Mouse (Mus musculus): ENCODE results near the gene Timm13.

Gene Timm13

DNA sequence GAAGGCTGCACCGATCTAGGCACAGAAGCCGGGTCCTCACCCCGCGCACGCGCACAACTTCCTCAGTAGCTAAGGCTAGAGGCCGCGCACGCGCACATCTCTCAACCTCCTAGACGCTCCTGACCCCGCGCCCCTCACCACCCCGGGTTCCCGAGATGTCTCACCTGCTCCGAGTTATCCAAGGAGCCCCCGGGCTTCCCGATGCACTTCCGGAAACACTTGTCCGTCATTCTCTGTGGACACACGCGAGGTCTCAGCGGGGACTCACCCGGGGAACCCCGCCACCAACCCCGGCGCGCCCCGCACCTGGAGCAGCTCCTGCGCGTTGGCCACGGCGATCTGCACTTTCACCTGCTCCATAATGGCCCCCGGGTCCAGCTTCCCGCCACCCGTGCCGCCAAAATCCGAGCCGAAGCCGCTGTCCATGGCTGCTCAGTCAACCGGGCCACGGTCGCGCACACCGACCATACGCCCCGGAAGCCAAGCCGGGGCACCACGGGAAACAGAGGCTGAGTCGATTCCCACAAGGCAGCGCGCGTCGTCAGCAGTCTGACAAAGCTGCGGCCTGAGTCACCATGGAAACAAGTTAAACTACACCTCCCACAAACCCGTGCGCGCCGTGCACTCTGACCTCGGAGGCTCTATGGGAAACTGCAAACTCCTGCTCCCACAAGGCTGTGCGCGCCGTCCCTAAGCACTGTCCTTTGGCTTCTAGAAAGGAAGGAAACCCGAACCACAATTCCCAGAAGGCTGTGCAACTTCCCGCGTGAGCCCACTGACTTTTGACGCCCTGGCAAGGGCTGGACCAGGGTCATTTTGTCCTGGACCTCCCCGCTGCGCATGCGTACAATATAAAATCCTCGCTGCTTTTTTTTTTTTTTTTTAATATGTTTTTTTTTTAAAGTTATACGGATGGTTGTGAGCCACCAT lies at the start of gene Timm13:
TSS of gene Timm13 (minus strand) at position 652 of the 930 bp plus-strand sequence.
- peak; percentile 90 to 96 for DNase-seq (ENCODE audit: low spot score in 2 of 2)

DNA sequence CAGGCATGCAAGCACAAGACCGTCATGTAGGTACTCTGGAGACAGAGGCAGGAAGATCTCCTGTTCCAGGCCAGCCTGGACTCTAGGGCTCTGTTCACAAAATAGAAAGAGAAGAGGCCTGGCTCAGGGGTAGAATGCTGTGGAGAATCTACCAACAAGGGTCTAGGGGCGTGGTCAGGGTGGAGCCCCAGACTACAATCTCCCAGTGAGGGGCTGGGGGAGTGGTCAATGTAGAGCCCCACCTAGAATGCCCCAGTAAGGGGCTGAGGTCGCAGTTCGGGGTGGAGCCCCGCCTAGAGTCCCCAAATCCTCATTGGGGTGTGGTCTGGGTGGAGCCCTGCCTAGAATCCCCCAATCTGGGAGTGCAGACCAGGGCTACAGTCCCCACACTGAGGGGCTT lies 49.5 kb upstream of the Timm13 start:
- DNase-seq (ENCODE audit: low spot score in 2 of 2): no peak

DNA sequence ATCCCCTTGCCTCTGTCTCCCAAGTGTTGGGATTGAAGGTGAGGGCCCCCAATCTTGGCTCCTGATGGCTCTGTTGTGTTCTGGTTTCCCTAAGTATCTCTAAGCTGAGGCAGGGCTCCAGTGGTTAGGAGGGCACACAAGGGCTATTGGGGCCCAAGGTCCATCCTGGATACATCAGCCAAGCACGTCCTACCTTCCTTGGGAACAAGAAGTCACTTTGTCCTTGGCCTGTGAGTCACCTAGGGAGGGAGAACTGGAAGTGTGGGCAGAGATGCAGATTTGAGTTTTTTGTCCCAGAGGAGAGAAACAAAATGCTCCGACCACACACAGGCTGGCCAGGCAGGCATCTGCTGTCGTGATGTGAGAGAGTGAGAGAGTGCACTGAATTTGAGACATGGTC lies 48.3 kb upstream of the Timm13 start:
- no peak for DNase-seq (ENCODE audit: low spot score in 2 of 2)

DNA sequence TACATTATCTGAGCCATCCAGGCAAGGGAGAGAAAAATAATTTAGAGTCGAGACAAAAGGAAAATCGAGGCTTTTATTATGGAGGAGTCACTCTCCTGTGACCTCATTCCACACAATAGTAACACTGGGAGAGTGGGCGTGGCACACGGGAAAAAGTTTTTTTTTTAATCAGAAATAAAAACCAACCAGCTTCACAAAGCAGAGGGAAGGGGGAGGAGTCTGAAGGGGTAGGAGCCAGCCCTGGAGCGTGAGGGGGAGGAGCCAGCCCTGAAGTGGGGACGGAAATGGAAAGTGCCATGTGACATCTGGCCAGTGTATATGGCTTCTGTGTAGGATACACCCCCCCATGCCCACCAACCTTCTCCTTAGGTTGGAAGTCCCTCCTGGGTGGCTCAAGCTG lies 47.8 kb upstream of the Timm13 start:
- no peak for DNase-seq (ENCODE audit: low spot score in 2 of 2)

DNA sequence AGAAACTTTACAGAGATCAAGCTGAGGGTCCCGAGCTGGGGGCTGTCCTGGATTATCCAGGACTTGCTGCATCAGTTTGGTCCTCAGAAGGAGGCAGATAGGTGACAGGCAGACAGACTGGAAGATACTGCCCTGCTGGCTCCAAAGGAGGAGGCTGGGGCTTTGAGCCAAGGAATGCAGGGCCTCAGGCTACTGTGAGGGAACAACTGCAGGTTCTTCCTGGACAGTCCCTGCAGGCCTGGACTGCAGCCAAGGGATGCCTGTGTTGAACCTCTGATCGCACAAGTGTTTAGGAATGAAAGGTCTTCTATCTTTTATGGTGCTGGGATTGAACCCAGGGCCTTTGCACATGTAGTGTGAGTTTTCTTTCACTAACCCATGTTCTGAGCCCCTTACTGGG lies 47.0 kb upstream of the Timm13 start:
- DNase-seq (ENCODE audit: low spot score in 2 of 2): no peak

DNA sequence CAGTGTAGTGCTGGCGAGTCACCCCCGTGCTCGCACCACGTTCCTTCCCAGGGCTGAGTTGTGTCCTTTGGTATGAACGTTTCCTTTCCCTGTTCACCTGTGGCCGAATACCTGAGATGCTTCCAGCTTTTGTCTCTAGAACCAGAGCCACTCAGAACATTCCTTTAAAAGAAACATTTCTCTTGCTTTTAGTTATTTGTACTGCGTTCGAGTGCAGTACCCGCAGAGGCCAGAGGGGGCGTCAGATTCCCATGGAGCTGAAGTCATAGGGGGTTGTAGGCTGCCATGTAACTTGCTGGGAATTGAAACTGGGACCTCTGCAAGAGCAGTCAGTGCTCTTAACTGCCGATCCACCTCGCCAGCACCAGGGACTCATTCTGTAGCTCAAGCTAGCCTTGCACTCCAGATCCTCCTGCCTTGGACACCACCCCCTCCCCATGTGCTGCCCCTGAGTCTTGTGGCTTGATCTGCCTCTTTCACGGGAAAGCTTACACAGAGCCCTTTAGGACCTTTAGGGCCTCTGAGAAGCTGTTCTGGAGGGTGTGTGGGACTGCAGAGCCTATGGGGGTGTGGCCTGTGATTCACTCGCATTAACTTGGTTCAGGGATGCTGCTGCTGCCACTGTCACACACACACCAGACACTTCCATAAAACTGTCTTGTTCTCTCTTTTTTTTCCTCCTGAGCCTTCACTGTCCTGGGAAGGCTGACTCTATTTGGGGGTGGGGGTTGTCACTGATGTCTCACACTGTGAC lies 46.1 kb upstream of the Timm13 start:
- no peak for DNase-seq (ENCODE audit: low spot score in 2 of 2)

DNA sequence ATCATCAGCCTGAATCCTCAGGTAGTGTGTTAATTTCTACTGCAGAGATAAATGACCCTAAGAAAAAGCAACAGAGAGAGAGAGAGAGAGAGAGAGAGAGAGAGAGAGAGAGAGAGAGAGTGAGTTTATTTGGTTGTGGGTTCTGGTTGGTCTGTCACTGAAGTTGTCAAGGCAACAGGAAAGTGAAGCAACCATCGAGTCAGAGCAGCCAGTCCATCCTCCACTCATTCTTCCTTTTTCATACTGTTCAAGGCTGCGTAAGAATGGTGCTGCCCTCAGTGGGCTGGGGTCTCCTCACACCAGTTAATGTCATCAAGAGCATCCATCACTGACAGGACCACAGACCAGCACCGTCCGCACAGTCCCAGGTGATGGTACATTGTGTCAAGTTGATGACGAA lies 43.5 kb upstream of the Timm13 start:
- no peak for DNase-seq (ENCODE audit: low spot score in 2 of 2)

DNA sequence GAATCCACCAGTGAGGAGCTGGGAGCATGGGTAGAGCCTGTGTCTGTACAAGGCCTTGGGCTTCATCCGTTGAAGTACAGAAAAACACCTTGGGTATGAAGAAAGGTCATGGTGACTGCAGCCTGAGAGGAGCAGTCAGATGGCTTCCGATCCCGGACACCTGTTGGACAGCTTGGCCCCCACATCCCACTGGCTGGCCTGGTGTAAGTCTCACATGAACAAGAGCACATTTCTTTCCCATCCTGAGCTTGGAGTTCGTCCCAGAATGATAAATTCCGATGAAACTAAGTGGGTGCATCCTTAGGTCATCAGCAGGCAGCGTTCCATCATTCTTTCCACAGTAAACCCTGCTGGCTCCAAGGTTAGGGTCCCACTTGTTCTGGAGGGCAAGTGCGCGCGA lies 42.9 kb upstream of the Timm13 start:
- no peak for DNase-seq (ENCODE audit: low spot score in 2 of 2)

DNA sequence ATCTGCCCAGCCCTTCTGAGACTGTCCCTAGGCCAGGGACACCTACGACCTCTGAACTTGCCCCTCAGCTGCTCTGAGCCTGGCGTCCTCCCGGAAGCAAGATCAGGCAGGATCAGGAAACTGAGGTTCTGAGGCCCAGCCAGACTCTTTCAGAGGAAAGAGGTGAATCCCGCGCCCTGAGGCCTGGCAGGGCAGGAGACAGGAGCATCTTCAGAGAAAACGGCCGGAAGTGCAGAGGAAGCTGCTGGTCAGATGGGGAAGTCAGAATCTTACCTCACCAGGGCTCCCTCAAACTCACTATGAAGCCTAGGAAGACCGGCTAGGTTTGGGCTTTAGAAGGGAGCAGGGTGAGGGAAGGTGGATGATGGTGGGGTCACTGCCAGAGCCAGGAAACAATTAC lies 42.1 kb upstream of the Timm13 start:
- DNase-seq (ENCODE audit: low spot score in 2 of 2): no peak

DNA sequence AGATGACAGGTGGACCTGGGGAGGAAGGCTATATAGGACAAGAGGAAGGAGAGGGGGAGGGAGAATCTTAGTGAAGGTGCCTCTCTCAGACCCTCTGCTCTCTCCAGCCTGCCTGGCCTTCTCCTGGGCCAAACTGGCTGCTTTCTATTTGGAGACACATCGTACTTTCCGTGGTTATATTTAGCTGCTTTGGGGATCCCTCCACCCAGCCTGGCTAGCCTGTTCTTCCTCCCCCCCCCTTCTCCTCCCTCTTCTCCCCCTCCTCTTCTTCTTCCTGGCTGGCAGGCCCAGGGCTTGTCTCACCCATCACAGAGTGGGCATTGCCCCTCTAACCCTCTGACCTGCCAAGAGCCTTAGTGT lies 40.2 kb upstream of the Timm13 start:
- no peak for DNase-seq (ENCODE audit: low spot score in 2 of 2)

DNA sequence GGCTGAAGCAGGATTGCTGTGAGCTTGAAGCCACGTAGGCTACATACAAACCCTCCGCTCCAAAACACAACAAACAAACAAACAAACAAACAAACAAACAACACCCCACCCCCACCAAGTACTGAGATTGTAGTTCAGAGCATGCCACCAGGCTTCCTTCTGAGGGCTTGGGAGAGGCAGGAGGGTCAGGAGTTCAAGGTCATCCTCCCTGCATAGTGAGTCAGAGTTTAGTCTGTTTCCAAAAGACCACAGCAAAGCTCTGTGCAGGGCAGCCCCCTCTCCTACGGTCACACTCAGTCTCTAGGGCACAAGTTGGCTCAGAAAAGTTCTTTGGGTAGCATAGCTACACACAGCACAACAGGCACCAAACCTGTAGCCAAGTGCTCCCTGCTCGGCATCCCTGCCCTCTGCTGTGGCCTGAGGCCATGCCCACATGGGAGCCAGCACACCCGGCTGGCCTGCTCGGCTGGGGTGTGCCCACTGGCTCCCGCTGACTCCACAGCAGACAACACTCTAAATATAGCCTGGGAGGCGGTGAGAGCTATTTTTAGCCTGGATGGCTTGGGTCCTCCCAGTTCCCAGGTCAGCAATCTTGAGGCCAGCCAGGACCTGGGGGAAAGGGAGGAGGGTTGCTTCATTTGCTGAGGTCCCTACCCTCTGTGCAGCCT lies 39.7 kb upstream of the Timm13 start:
- DNase-seq (ENCODE audit: low spot score in 2 of 2): no peak

DNA sequence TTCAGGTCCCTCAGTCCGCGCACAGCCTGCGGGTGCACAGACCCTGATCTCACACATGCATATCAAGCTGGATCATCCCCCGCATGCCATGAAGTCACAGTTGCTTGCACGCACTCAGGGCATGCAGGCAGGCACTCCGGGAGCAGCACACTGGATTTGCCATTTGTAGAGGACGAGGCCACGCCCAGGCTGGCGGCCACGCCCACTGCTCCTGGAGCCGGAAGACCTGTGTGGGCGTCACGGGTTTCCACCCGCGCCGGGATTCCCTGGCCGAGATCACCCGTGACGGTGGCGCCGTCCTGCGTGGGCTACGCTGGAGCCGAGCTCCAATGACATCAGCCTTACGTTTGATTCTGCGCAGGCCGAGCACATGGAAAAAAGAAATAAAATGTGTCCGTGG lies 38.9 kb upstream of the Timm13 start:
- DNase-seq (ENCODE audit: low spot score in 2 of 2): peak in 1 of 2 experiments; percentile 57

DNA sequence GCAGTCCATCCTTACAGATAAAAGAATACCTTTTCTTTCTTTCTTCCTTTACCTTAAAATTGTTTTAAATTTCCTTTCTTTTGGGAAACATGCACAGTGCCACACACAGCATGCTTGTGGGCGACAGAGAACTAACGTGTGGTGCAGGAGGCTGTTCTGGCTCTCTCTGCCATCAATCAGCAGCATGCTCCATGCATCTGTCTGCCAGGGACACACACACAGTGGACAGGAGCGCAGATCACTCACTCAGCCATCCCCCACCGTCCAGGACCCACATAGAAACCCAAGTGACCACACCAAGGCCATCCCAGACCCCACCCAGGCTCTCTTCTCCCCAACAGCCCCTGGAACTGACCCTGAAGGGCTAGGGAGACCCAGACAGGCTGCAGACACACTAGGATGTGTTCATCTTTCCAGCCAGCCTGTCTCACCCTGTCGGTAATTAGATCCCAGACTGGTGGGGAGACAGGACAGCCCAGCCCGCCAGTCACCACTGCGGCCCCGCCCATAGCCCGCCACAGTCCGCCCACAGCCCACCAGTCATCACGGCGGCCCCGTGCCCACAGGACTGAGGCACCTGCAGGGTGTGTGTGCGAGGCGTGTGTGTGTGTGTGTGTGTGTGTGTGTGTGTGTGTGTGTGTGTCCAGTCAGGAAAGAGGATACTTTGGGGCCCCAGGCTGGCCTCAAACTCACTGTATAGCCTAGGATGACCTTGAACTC lies 38.2 kb upstream of the Timm13 start:
- no peak for DNase-seq (ENCODE audit: low spot score in 2 of 2)

DNA sequence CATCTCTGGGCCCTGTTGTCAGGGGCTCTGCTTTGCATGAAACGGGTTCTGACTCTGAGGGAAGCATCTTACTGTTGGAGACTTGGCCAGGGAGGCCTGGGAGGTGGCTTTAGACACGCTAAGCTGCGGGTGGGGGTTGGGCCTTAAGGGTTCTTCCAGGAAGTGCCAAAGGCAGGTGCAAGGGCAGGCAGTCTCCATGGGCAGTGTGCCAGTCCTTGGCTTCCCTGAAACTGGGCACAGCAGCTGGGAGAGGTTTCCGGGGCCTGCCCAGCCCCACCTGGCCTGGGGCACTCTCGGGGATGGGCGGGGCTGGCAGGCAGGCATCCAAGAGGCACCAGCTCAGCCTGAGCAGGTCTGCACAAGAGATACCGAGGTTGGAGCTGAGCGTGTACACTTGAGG lies 36.9 kb upstream of the Timm13 start:
- DNase-seq (ENCODE audit: low spot score in 2 of 2): peak in 1 of 2 experiments; percentile 64

DNA sequence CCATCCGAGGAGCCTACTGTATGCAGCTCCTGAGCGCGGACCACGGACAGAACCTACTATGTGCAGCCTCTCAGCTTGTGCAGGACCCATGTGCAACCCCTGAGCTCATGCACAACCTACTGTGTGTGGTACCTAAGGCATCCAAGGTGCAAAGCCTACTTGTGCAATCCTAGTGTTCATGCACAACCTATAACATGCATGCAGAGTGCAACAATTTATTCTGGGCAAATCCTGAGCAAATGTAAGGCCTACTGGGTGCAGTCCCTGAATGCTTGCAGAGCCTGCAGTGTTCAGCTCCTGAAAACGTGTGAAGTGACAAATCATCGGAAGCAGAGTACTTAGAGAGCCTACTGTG lies 36.0 kb upstream of the Timm13 start:
- no peak for DNase-seq (ENCODE audit: low spot score in 2 of 2)

DNA sequence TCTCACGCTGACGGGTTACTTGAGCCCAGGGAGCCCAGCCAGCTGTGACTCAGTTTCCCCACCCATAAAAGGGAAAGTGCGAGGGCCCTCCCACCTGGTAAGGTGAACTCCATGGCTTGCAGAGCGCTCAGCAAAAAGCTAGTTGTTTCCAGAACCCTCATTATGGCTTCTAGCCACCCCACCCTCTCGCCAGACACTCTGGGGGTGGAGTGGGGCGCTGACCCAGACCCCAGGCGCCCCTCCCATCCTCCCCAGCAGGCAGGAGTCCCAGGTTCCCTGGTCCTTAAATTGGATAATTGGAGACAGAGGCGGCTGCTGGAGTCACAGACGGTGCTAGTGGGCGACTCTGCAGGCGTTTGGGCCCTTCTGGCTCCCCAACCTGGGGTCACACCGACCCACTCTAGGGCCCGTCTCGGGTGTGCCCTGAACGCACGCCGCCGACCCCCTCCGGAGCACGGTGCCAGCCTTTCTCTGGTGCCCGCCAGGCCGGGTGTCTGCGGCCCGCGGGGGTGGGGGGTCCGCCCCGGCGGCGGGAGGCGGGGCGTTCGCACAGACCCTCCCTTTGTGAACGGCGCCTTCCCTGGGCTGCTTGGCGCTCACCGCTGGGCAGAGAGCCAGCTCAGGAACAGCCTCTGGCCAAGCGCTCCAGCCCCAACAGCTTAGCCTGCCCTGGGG lies 35.5 kb upstream of the Timm13 start:
- peak in 1 of 2 experiments; percentile 76 for DNase-seq (ENCODE audit: low spot score in 2 of 2)

DNA sequence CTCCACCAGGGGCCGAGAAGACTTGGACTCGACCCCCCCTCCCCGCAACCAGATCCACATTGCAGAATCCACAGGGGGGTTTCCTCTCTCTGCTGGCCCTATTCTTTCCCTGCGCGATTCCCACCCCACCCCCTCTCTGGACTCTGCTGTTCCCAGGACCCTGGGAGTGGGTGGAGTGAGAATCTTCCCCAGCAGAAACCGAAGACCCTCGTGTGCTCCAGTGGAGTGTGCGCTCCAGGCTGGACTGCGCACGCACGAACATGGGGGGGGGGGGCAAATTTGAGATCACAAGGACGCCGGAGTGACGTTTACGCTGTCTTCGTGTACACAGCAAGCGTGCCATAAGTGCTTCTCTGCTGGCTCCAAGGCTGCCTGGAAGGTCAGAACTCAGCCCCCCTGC lies 34.9 kb upstream of the Timm13 start:
- DNase-seq (ENCODE audit: low spot score in 2 of 2): no peak

DNA sequence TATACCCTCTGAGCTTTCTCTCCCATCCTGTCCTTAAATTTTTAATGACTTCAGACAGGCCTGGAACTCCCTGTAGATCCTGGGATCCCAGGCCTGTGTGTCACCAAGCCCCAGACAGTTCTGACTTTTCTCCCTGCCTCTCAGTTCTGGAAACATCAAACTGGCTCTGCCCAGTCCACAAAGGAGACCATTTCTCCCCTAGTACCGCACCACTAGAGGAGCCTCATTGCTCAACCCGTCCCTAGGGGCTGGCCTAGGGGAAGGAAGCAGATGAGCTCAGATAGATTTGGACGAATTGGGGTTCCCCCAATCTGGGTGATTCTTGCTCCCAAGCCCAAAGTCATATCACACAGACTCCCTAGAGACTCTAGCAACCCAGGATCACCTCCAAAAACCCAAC lies 34.5 kb upstream of the Timm13 start:
- no peak for DNase-seq (ENCODE audit: low spot score in 2 of 2)

DNA sequence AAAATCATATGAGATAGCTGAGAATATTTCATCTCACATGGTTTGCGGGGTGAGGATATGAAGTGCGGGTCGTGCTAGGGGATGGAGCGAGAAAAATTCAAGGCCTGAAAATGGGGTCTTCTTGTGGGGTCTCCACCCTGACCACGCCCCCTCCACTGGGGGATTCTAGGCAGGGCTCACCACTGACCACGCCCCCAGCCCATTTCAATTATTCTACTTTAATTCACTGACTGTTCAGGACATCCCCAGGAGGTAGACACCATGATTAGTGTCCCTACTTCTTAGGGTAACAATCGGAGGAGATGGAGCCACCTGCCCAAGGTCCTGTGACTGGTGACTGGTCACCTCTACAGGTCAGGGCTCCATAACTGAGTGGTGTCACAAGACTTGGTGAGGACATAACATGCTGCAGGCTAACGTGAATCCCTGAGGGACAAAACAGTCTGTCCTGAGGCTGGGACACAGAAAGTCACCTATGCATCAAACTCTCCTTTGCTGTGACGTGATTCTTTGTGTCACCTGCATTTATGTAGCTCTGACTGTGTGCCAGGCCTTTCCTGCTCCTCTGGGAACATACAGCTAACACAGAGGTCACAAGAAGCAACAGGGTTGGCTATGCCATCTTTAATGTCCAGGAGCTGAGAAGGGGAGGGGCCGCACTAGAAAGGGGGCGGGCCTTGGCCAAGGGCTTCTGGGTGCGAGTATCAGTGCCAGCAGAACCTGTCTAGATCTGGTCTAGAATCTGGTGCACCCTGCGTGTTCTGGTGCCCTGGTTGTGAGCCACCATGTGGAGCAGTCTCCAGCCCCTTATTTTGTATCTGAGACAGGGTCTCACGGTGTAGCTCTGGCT lies 33.6 kb upstream of the Timm13 start:
- DNase-seq (ENCODE audit: low spot score in 2 of 2): no peak

DNA sequence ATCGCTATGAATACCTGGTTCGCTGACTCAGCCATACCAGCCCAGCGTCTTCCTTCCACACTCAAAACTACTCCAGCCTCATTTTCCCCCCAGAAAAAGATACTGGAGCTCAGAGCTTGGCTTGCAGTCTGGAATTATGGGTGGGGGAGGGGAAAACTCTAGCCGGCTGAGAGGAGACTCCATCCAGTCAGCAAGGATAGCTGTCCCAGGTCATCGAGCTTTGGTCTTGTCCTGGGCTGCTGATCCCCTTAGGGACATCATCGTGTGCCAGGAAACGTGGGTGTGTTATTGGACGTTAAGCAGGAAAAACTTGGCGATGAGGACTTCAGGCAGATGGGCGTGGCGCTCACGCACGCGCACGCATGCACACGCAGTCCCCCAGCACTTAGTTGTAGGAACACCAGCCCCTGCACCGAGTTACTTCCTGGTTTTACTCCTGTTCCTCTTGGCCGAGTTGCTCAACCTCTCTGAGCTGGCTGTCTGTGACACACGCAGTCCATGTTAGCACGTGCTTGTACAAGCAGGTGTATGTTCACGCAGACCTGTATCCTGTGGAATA lies 32.7 kb upstream of the Timm13 start:
- DNase-seq (ENCODE audit: low spot score in 2 of 2): no peak
